Mouse (Mus musculus) left cerebral cortex, adult 8-10 months (tissue): Measurements from ENCODE around the gene Krt12. TPM values are rescaled to one million over a fixed set of nuclear protein-coding genes. Genes with fewer than 3 reads are reported as not detected.

Experiments used
- DNase-seq, 2 experiments: peaks; one replicate each; pipeline ENCODE4 v3.0.0; 2022; ENCODE audit warnings: low spot score in 2 of 2
- total RNA-seq, 4 experiments: library from RNA; stranded (reverse); gene quantifications; 2 replicates each; pipeline ENCODE4 v1.2.4; 2022

Krt12 gene
- total RNA-seq, 4 experiments from 2014 or later, result 8.6 to 10.0 (median 9.5) TPM

DNA sequence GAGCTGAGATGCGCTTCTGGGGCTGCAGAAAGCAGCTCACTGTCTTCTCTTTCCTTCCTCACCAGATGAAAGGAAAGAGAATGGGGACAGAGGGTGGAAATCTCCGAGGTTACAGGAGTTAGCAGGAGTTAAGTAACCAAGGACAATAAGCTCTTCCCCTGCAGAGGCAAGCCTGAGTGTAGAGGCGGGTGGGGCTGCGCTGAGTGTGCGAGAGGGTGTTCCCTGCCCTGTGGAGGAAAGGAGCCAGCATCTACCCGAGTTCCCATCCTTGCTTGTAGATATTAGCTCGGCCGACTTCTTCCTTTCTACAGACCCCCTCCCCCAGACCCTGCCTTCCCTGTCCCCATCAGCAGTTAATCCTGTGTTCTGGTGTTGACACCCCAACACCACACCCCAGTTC is 23.2 kb downstream of the Krt12 start:
- DNase-seq, result no peak

DNA sequence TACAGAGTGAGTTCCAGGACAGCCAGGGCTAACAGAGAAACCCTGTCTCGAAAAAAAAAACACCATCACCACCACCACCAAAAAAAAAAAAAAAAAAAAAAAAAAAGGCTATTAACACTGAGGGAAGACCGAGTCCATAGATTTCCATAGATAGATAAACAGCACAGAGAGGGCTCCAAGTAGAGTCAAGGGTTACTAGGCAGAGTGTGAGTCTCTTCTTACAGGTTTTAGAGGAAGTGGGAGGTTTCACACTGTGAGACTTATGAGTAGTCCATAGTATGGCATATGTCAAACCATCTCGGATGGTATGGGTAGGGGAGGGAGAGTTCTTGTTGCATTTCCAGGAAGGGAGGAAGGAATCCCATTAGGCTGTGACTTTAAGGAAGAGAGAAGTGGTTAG is 24.0 kb downstream of the Krt12 start:
- DNase-seq, result no peak

DNA sequence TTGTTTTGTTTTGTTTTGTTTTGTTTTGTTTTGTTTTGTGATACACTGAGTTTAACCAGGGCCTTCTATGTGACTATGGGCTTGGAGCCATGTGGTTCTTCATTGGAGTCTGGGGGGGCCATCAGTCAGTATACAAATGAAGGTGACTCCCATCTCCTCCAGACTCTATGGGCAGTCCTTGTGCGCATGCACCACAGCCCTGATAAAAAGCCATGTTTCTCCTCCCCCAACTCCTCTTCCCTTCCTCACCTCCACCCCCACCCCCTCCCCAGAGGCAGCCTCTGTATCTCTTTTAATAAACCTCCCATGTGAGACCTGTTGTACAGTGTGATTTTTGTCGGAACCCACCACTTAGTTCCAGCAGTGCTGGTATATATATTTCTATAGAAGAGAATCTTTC is 25.4 kb downstream of the Krt12 start:
- no peak for DNase-seq

DNA sequence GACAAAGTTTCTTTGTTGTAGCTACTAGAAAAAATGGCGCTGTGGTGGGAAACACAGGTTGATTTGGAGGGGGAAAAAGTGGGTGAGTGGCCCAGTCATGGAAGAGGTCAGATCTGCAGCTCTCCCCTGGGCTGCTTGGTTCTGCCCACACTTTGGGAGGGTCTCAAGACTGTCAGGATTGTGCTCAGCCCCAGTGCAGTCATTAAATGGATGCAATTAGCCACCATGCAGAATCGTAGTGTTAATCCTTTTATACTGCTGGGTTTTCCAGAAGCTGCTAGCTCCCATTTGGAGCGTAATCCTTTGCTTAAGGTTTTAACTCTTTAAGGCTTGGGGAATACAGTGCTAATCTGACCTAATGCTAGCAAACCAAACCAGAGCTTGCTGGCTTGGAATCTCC is 26.0 kb downstream of the Krt12 start:
- DNase-seq, result no peak

DNA sequence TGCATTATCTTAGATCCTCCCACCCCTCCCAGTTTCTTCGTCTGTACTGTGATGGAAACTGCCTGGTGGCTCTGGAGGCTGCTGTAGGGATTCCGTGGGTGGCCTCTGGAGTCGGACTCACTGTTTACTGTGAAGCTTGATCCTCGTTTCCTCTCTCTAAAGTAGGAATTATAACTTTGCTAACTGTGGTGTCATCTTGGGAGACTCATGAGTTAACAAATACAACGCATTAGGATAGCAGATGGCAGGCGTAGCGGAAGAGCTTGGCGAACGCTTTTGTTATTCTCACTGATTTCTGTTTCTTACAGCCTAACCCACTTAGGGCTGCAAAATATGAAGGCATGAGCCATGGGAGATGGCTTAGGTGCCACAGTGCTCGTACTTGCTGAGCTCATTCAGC is 29.6 kb downstream of the Krt12 start:
- DNase-seq, result peak in 1 of 2 experiments; percentile 29

DNA sequence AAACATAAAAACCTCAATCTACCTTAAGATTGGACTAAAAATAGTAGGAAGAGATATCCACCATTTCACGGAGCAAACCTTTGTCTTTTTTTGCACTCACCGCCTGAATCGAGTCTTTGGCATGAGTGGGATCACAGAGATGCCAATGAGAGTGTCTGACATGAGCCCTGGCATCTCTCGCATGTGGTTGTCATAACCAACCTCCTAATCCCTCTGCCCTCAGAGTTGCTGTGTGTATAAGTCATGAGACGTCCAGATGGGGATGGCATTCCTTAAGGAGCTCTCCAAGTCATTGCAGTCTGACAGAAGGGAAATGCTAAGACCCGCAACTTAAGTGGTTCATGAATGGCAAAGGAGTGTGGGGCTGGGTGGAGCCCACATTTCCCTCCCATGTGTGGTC is 30.7 kb downstream of the Krt12 start:
- no peak for DNase-seq

GRCm38 (mm10) chr11:99390866-99391265 is 31.2 kb downstream of the Krt12 start:
- DNase-seq, result no peak

DNA sequence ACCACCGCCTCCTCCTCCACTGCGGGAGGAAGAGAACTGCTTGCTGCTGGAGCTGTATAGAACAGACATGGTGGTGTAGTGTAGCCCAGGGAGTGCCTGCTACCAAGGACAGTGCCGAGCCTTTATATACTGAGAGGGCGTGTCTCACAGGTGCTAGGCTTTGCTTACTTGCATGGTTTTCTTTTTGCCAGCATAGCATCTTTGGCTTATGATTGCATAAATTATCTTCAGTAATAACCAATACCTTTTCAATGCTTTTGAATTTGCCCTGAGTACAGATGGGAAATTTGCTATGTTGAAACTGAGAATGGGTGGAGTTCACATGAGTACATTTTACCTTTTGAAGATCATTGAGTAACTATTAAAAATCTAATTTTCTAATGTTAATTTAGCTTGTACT is 32.8 kb downstream of the Krt12 start, which contains the start of gene Krt10:
Gene Krt10 (minus strand): TSS at position 101 of the 400 bp plus-strand sequence.
- no peak for DNase-seq

GRCm38 (mm10) chr11:99388661-99389060 is 33.4 kb downstream of the Krt12 start:
- no peak for DNase-seq

DNA sequence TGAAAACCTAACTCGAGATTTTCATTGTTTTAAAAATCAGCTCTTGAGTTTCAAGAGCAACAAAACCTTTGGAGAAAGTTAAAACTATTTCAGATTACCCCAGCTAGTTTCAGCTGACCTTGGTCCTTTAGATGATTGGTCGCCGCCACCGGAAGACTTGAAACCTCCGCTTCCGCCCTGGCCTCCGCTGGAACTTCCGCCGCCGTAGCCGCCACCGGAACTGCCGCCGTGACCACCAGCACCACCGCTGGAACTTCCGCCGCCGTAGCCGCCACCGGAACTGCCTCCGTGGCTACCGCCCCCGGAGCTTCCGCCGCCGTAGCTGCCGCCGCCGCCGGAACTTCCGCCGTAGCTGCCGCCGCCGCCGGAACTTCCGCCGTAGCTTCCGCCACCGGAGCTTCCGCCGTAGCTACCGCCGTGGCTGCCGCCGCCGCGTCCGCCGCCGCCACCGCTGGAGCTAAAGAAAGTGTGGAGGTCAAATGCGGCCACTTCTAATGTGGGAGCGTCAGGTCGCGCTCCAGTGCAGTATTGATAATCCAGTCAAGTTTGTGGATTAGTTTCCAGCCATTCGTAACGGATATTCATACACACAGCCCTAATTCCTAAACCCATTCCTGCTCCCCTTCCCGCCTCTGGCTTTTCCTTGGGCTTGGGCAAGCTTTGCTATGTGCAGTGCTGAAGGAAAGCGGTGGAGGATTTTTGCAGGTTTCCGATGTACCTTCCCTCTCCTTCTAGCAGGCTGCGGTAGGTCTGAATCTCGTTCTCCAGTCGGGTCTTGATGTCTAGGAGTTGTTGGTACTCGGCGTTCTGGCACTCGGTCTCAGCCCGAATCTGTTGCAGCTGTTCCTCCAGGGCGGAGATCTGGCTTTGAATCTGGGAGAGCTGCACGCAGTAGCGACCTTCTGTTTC is 36.0 kb downstream of the Krt12 start:
- DNase-seq, result peak; percentile 72 to 84

GRCm38 (mm10) chr11:99379568-99379967 is 42.5 kb downstream of the Krt12 start:
- DNase-seq, result peak; percentile 22 to 57

- DNase-seq, result no peak
Measured at GRCm38 (mm10) chr11:99374803-99375202, 47.3 kb downstream of the Krt12 start, which contains the start of gene Krt28. Gene Krt28 (minus strand): TSS chr11:99374903.

DNA sequence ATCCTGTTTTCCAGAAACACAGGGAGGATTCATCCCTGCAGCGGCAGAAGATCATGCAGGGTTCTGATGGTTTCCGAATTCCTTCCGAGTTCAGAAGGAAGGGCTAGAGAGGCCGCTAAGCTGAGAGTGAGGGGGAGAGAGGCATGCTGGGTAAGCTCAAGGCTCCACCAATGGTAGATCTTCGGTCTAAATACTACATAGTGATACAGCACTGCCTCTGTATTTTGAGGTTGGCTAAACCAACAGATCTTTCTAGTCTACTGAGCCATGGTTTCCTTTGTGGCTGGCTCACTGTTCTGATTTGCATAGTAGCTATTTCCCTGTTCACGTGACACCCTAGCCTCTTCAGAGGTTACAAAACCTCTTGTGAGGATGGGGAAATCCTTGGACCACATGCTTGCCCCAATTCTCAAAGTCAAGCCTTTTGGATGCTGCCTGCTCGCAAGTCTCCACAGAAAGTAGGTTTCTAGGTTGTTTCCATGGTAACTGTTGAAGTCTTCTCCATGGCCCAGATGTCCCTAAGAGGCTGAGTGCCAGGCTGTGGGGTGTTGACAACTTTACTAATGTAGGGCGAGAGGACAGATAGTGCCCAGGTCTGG is 52.1 kb downstream of the Krt12 start:
- DNase-seq, result peak in 1 of 2 experiments; percentile 39

DNA sequence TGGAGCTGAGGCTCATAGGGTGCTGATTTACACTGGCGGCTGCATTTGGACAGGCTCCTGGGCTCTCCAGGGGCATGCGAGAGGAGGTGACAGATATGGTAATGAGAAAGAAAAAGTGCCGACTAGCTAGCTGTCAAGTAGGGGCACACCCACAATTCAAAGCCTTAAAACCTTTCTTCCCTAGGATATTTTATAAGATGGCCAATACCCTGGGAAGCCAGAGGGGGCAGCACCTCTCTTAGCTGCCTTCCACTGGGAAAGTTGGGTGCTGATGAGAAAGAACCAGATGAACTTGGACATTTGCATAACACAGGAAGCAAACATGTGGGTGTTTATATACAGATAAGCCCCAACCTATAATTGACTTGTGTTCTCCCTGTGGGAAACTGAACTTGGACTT is 52.8 kb downstream of the Krt12 start:
- no peak for DNase-seq

DNA sequence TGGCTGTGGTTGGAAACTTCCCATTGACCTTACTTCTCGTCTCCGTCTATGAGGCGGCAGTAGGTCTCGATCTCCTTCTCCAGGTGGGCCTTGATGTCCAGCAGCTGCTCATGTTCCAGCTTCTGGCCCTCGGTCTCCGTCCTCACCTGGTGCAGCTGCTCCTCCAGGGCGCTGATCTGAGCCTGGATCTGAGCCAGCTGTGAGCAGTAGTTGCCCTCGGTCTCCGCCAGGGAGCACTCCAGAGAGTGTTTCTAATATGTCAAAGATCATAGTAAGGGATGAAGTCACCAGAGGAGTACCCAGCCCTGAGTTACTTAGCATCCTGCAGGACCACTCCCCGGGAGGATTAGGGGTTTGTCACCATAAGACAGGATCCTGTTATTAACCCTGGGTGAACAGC is 55.3 kb downstream of the Krt12 start:
- DNase-seq, result no peak

Other genes starting within 250 kb of the Krt12 start
- 10 to 100 TPM; 46.9 to 61.5 (median 53.0) TPM for gene Smarce1, start 191.2 kb downstream of the Krt12 start, total RNA-seq
- 10 to 100 TPM; 30.4 to 38.4 (median 34.0) TPM for gene Krt222, start 178.2 kb downstream of the Krt12 start, total RNA-seq
- gene Krt24, start 137.0 kb downstream of the Krt12 start, total RNA-seq, result not detected
- gene Krt25, start 99.3 kb downstream of the Krt12 start, total RNA-seq, result not detected
- under 1 TPM in 1 of 4 experiments, not detected in 3; 0.14 TPM for gene Krt26, start 84.3 kb downstream of the Krt12 start, total RNA-seq
- not detected for gene Krt27, start 71.2 kb downstream of the Krt12 start, total RNA-seq
- gene Krt28, start 47.4 kb downstream of the Krt12 start, total RNA-seq, result under 1 TPM in 1 of 4 experiments, not detected in 3; 0.21 TPM
- gene Krt10, start 32.9 kb downstream of the Krt12 start, total RNA-seq, result 10 to 100 TPM; 11.4 to 13.8 (median 12.0) TPM
- gene Krt20, start 15.9 kb upstream of the Krt12 start, total RNA-seq, result not detected
- not detected for gene Krt23, start 70.9 kb upstream of the Krt12 start, total RNA-seq
- gene Krt39, start 99.1 kb upstream of the Krt12 start, total RNA-seq, result not detected
- gene Krt40, start 120.9 kb upstream of the Krt12 start, total RNA-seq, result not detected
- not detected for gene Krtap3-3, start 128.6 kb upstream of the Krt12 start, total RNA-seq
- gene Krtap3-2, start 134.6 kb upstream of the Krt12 start, total RNA-seq, result not detected
- not detected for gene Gm11939, start 137.2 kb upstream of the Krt12 start, total RNA-seq
- gene Krtap3-1, start 144.4 kb upstream of the Krt12 start, total RNA-seq, result not detected
- not detected for gene Krtap1-5, start 158.8 kb upstream of the Krt12 start, total RNA-seq
- not detected for gene Krtap1-4, start 161.4 kb upstream of the Krt12 start, total RNA-seq
- not detected for gene Krtap1-3, start 169.1 kb upstream of the Krt12 start, total RNA-seq
- not detected for gene Krtap9-3, start 175.8 kb upstream of the Krt12 start, total RNA-seq
- not detected for gene Gm11938, start 181.0 kb upstream of the Krt12 start, total RNA-seq
- gene Gm11937, start 187.9 kb upstream of the Krt12 start, total RNA-seq, result not detected
- gene Krtap2-4, start 192.6 kb upstream of the Krt12 start, total RNA-seq, result not detected
- not detected for gene Gm11562, start 198.2 kb upstream of the Krt12 start, total RNA-seq
- not detected for gene Krtap4-1, start 206.0 kb upstream of the Krt12 start, total RNA-seq
- not detected for gene Krtap4-2, start 212.8 kb upstream of the Krt12 start, total RNA-seq
- gene Krtap4-7, start 221.8 kb upstream of the Krt12 start, total RNA-seq, result not detected
- gene Gm11555, start 228.0 kb upstream of the Krt12 start, total RNA-seq, result not detected
- gene Gm11563, start 236.7 kb upstream of the Krt12 start, total RNA-seq, result not detected
- not detected for gene Krtap4-6, start 243.7 kb upstream of the Krt12 start, total RNA-seq